Mouse (Mus musculus) activated CD4-positive, CD25-positive, alpha-beta regulatory T cell, adult 4 months (primary cell): ENCODE measurements around the gene Tmem210. TPM values are rescaled to one million over a fixed set of nuclear protein-coding genes. Genes with fewer than 3 reads are reported as not detected.

Experiments used
- ATAC-seq: one replicate; pipeline ENCODE4 v1.8.0; 2017
- polyA plus RNA-seq, 2 experiments: library from polyadenylated mRNA; unstranded; fragments of 100-300 nt; shearing (Covaris generic); gene quantifications; one replicate each; pipeline ENCODE4 v1.2.1; 2017

The Tmem210 gene
- polyA plus RNA-seq, 2 experiments from 2014 or later, result not detected

DNA sequence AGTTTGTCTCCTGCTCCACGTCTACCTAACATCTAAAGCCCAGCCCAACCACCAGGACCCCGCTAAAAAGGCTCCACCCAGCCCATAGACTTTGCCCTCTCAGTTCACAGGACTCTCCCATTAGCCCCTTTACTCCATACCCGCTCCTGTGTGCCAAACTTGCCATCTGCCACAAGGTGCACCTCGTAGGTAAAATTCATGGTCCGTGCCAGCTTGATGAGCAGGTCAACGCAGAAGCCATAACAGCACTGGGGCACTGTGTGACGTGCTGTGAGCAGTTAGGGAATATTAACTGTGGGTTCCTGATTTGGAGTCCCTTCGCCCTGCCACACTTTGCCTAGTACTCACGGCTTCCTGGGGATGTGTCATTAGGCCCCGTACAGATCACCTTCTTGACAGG, 10.1 kb downstream of the Tmem210 start:
- no peak for ATAC-seq

DNA sequence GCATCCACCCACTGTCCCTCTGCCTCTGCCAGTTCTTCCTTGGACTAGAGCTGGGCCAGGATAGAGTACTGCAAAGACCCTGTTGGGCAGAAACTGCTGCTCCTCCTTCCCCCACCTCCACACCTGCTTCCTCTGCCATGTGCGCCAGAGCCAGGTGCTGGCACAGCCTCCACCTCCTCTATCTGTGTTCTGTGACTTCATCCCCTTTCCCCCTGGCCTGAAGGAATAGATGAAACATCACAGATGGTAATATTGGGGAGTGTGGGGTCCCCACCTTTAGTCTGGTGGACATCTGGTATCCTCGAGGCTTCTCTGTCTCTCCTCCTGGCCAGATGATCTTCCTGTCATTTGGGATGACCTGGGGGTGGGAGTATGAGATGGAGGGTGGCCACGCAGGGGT, 15.5 kb downstream of the Tmem210 start:
- no peak for ATAC-seq

DNA sequence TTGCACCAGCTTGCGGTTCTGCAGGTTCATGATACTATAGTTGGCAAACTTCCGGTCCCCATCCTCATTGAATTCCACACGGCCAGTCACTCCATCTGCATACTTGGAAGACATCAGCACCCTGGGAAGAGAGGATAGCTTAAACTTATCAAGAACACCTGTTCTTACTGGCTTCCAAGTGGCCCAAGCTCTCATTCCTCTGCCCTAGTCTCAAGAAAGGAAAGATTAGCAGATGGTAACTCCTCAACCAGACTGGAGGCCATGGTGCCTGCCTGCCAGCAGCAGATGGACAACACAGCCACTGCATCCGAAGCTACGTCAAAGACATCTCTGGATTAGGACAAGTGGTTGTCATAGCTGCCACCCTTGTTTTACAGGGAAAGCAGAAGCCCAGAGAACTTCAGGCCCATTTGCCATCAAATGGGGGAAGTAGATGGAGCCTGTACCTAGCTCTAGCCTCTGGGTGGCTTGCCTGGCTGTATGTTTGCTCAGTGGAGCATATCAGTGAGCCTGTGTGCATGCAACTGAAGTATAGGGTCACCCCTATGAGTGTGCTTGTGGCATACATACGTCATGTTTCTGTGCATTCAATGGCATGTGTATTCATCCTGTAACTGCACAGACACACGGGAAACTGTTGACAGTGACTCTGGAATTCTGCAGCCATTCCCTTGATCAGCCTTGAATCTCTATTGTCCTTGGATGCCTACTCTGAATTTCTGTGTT, 16.1 kb downstream of the Tmem210 start:
- no peak for ATAC-seq

DNA sequence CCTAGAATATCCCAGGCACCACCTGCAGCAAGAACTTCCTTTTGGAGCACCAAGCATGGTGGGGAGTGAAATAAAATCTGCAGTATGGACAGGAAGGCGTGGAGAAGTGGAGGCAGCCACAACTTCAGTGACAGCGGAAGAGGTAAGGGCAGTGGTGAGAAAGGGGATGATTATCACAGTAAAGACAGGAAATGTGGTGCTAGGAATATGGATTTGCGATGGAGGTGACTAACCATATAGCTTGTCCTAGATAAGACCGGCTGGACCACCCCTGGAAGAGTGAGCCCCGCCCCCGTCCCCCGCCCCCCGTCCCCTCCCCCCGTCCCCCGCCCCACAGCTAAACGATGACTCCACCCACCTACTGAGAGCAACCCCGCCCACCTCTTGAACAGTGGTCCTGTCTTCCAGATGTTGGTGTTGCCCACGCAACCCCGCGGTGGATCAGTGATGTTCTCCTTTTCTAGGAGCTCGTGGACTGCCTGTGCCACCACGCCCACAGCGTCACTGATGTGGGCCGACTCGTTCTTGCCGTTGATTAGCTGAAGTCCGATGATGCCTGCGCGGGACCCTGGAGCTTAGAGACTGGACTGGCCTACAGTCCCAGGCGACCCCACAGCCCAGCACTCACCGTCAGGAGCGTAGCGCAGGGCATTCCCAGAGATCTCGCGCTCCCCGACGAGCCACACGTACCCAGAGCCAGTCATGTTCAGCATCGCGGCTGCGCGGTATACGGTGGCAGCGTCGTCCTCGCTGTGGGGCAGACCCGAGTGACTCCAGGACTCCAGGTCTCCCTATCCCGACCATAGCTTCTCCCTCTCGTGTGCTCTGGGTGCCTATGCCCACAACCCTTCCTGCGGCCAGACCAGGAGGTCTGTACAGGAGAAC, 17.0 kb downstream of the Tmem210 start:
- ATAC-seq, result peak; percentile 61

DNA sequence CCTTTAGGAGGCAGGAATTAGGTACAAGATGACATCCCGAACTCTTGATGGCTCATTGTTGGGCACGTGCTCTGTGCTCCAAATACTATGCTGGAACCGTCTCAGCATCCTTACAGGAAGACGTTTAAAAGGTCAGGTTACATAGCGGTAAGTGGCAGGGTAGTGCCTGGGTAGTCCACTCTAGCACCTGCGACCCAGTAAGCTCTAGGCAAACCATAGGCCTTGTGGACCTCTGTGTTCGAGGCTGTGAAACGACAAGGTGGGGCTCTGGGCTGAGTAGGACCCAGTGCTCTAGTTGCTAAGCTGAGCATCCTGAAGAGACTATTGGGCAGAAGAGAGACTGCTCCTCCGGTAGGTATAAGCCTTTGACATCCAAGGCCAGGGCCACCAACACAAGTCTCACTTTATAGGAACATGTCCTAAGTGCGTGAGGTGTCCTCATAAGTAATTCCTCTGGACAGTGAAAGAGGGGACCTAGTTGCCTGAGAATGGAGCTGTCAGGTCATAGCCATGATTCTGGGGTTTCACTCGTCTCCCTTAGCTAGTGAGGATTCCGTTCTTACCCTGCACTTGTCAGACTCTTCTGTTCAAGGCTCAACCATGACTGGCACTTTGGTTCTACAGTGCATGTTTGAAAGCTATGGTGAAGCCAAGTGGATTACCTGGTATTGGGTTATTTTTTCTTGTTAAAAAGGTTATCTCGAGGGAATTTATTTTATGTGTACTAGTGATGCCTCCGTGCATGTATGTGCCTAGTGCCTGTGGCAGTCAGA, 17.8 kb downstream of the Tmem210 start:
- no peak for ATAC-seq

DNA sequence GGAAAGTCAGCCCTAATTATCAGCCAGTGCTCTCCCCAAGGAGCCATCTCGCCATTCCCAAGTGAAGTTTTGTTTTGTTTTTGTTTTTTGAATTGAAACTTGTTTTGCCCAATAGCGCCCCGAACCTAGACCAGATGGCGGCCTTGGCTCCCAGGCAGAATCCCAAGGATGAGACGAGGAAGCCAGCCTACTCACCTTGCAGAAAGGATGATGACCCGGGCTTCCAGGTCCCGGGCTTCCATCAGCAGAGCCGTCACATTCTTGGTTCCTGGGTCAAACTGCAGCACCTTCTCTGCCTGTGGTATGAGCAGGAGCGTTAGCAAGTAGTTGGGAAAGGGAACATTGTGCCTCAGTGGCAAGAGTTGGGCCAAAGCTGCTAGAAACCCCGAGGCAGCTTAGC, 22.2 kb downstream of the Tmem210 start:
- no peak for ATAC-seq

DNA sequence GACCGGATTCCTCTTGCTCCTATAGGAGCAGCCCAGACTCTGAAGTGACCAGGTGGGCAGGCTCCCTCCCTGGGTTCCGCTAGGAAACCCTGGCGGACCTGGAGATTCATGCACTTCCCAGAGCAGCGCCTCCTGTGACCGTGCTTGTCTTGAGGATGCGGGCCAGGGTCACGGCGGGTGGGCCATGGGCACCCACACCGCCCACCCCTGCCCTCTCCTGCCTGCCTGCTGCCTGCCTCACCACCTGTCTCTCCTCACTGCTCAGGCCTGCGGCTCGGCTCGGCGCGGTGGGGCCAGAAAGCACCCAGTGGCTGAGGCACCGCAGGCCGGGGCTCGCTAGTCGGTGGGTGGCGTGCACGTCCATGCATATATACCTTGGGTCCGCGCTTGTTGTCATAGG, 23.0 kb downstream of the Tmem210 start:
- ATAC-seq, result no peak

DNA sequence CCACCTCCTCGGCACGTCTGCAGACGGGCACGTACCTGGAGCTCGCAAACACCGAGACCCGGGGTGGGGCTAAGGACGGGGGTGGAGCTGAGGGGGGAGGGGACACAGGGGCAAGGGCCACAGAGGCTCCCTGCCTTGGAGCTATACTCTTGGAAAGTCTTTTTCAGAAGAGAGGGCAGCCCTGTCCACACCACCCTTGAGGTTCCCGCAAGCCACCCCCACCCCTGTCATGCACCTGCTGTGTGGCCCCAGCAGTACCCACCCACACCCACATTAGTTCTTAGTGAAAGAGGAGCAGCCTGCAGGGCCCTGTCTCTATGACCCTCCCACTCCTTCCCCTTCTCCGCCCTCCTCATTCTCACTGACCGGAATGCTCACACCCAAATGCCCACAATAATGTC, 23.5 kb downstream of the Tmem210 start:
- ATAC-seq, result no peak

DNA sequence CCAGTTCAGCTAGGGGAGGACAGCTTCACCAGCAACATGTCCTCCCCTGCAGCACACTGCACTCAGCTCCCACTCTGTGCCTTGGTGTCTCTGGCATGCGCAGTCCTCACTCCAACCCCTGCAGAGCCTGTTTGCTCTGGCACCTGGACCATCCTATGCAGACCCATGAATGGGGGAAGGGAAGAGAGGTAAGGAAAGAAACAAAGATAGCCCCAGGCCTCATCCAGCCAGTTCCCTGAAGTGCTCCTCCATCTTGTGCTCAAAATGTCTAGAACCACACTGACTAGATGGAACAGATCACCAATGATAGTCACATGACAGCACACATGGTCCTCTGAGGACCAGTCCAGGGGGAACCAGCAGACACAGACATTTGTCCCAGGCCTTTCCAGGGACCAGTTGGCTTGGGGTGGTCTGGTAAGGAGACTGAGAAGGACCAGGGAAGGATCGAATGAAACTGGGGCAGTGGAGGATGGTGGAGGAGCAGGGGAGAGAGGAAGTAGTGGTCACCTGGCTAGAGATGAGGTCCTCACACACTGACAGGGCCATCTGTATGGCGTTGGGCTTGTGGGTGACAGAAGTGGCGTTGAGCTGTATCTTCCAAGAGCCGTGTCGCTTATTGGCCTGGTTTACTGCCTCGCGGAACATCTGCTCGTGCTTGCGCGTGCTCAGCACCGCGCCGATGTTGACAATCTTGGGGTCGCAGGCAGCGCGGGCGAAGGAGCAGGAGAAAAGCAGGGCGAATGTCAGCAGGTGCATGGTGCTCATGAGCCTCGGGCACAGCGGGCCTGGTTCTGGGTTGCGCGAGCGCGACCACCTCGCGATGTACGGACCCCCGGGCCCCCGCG, 30.4 kb downstream of the Tmem210 start:
- no peak for ATAC-seq

DNA sequence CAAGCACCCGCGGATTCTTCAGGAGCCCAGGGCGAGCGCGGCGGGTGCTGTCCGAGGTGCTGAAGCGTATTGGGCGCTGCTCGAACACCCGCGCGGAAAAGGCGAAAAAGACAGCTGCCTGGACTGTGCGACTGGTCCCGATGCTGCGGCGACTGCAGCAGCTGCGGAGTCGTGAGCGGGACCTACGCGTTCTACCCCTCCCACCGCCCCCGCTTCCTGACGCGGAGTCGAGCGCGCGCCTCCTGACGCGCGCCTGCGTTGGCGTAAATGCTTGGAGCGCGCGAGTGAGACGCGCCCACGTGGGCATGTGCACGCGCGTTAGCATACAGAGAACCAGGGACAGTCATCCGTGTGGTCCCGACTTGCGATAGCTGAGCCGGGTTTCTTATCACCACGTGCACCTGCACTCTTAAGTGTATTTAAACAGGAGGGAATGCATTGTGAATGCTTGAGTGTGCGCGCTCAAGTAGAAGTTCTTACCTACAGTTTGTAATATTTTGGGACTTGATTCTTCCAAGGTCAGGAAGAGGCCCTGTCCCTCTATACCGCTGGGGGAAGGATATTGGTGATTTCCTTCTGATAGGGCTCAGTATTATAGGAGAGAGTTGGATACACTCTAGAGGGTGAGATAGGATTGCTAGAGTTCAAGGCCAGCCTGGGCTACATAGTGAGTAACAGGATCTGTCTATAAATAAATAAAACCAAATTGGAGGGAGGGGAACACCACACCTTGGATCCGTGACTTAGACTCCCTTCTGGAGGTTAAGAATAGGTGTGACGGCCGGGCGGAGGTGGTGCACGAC, 31.2 kb downstream of the Tmem210 start, which contains the start of gene Grin1:
Grin1 (minus strand) TSS at position 217 of the 803 bp plus-strand sequence.
- peak; percentile 19 for ATAC-seq

DNA sequence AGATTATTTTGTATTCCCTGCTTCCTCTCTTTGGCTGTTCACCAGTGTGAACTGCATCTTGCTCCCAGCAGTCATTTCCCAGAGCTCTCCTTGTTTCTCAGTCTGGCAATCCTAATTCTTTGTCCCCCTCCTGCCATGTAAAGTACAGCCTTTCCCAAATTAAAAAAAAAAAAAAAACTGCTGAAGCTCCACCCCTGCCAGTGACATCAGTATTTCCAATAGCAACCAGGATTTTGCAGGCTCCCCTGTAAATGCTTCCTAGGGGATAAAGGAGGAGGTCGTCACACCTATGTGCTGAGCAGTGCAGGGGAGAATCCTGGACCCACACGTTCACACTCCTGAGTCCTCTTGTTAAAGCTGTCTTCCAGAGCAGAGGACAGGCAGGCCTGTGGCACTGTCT, 32.1 kb downstream of the Tmem210 start:
- ATAC-seq, result no peak

DNA sequence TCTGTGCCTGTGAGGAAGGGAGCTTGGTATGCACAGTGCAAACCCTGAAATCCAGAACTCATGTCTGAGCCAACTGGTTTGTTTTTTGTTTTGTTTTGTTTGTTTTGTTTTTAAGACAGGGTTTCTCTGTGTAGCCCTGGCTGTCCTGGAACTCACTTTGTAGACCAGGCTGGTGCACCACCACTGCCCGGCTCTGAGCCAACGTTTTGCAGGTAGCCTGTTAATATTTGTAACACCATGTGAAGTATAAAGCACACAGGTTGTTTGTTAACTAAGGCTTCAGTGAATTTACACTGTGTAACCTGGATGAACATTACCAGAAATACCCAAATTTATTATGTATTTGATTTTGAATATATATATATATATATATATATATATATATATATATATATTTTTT, 38.1 kb downstream of the Tmem210 start:
- ATAC-seq, result no peak

DNA sequence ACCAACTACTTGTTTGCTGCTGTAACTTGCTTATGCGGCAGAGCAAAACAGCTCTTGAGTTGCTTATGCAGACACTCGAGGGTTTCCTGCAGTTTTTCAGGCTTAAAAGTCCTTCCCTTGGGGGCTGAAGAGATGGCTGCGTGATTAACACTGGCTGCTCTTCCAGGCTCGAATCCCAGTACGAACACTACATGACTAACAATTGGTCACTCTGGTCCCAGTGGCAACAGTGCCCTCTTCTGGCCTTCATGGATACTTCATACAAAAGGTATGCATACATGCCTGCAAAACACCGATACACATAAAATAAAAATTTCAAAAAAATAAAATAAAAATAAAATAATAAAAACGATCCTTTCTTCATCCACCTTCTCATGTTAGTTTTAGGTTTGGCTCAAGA, 40.5 kb downstream of the Tmem210 start:
- ATAC-seq, result no peak

DNA sequence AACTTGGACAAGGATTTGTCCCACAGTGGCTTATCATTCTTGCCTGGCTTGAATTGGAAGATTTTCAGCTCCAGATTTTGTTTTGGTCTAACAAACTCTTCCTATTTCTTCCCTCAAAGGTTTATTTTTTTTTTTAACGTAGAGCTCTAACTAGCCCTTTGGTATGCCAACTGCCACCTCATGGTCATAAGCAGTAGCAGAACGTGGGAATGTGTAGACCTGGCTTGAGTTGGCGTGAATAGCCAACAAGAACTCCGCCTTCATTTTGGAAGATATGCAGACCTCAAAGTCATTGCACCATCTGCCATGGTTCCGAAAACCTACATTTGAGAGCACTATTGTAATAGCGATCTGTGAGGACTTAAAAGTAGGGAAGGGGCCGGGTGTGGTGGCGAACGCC, 43.5 kb downstream of the Tmem210 start:
- ATAC-seq, result no peak

DNA sequence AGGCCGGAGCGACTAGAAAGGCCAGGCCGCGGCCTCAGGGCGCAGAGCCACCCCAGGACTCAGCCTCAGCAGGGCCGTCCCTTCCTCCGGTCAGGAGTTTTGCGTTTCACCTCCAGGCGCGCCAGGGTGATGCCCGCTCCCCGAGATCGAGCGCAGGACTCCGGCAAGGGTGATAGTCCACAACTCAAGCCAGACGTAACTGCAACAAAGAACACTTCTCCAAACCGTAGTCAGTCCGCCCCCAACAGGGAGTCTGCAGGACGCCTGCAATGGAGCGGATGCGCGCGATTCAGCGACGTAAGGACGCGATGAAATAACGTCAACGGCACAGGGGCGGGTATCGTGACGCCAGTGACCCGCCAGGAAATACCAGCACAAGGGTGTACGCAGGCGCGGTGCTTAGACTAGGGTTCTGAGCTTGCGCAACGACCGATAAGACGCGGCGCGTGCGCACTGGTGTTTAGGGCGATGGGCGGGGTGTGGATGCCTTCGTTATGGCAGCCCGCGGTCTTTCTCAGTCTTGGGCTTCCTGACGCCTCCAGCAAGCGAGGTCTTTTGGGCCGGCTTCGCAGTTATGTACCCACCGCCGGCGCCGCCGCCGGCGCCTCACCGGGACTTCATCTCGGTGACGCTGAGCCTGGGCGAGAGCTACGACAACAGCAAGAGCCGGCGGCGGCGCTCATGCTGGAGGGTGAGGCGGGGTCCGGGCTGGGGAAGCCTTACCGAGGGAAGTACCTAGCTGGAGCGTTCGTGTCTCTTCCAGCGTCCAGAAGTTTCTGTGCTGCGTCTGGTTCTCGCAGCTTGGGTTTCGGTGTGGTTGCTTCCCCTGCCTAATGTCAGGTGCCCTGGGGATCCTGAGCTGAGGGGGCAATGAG, 44.6 kb downstream of the Tmem210 start, which contains the start of gene Man1b1:
Man1b1 (plus strand) TSS at position 53 of the 875 bp plus-strand sequence.
- peak; percentile 99 for ATAC-seq

DNA sequence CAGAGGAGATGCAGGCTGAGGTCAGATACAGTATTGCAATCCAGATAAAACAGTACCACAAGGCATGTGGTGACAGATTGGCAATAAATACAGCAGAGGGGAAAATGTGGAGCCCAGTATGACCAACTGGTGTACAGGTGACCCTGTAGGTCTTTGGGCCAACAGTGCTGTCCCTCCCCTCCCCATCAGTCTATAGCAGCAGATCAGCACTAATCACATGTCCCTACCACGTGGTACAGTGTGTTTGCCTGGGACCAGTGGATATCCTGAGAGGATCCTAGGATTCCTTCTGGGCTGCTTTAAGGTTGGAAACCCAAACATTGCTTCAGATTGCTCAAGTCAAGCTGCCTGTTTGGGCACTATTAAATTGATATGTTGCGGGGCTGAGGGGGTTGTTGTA, 45.6 kb downstream of the Tmem210 start:
- ATAC-seq, result no peak

DNA sequence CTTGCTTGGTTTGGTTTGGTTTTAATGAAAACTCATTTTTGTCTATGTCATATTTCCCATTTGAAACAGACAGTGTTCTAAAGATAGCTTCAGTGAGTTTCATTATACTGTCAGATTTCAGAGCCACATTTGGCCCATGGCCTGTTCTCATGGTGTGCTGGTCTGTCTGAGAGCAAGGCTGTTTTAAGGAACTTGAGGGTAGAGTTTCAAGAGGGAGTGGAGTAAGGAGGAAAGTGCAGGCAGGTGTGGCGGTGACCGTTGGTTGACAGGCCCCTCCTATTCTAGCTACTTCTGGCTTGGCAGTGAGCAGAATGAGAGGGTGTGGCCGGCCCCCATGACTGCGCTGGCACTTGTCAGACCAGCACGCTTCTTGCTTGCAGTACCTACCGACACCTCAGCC, 50.4 kb downstream of the Tmem210 start:
- no peak for ATAC-seq
